Mouse (Mus musculus): ENCODE measurements around the gene Polr2l.

The Polr2l gene

GRCm38 (mm10) chr7:141467230-141468030, 7.5 kb downstream of the Polr2l start, which contains the start of gene Cd151:
Gene Cd151, plus strand, starts transcription at chr7:141467392.
- DNase-seq (ENCODE audit: low read depth, low spot score): no peak

GRCm38 (mm10) chr7:141466607-141467148, 8.3 kb downstream of the Polr2l start:
- no peak for DNase-seq (ENCODE audit: low read depth, low spot score)

- DNase-seq (ENCODE audit: low read depth, low spot score): no peak
Observed at GRCm38 (mm10) chr7:141466045-141466394, 8.9 kb downstream of the Polr2l start.

GRCm38 (mm10) chr7:141465388-141466044, 9.4 kb downstream of the Polr2l start:
- no peak for DNase-seq (ENCODE audit: low read depth, low spot score)

GRCm38 (mm10) chr7:141464603-141465201, 10.2 kb downstream of the Polr2l start:
- no peak for DNase-seq (ENCODE audit: low read depth, low spot score)

GRCm38 (mm10) chr7:141463824-141464602, 10.9 kb downstream of the Polr2l start:
- DNase-seq (ENCODE audit: low read depth, low spot score): no peak

GRCm38 (mm10) chr7:141462333-141462821, 12.6 kb downstream of the Polr2l start:
- no peak for DNase-seq (ENCODE audit: low read depth, low spot score)

- DNase-seq (ENCODE audit: low read depth, low spot score): no peak
Observed at GRCm38 (mm10) chr7:141461521-141462332, 13.2 kb downstream of the Polr2l start.

GRCm38 (mm10) chr7:141460391-141461113, 14.4 kb downstream of the Polr2l start, which contains the start of gene Cracr2b:
Gene Cracr2b, plus strand, starts transcription at chr7:141461094.
- no peak for DNase-seq (ENCODE audit: low read depth, low spot score)

GRCm38 (mm10) chr7:141460001-141460390, 14.9 kb downstream of the Polr2l start:
- DNase-seq (ENCODE audit: low read depth, low spot score): no peak

GRCm38 (mm10) chr7:141459301-141459711, 15.6 kb downstream of the Polr2l start:
- DNase-seq (ENCODE audit: low read depth, low spot score): no peak

- no peak for DNase-seq (ENCODE audit: low read depth, low spot score)
Observed at GRCm38 (mm10) chr7:141458661-141459060, 16.3 kb downstream of the Polr2l start.

GRCm38 (mm10) chr7:141457986-141458660, 16.8 kb downstream of the Polr2l start:
- DNase-seq (ENCODE audit: low read depth, low spot score): no peak

GRCm38 (mm10) chr7:141457236-141457635, 17.7 kb downstream of the Polr2l start:
- no peak for DNase-seq (ENCODE audit: low read depth, low spot score)

GRCm38 (mm10) chr7:141456739-141457138, 18.2 kb downstream of the Polr2l start:
- DNase-seq (ENCODE audit: low read depth, low spot score): no peak

GRCm38 (mm10) chr7:141455610-141456314, 19.2 kb downstream of the Polr2l start:
- DNase-seq (ENCODE audit: low read depth, low spot score): no peak

GRCm38 (mm10) chr7:141454967-141455551, 19.9 kb downstream of the Polr2l start, which contains the start of gene Pnpla2:
Gene Pnpla2, plus strand, starts transcription at chr7:141455198.
- peak; percentile 76 for DNase-seq (ENCODE audit: low read depth, low spot score)

- DNase-seq (ENCODE audit: low read depth, low spot score): no peak
Observed at GRCm38 (mm10) chr7:141453636-141454035, 21.3 kb downstream of the Polr2l start.
